Mouse (Mus musculus): ENCODE measurements around the gene Irak2. TPM values are rescaled to one million over a fixed set of nuclear protein-coding genes. Genes with fewer than 3 reads are reported as not detected.

Gene Irak2
- total RNA-seq (2014; rRNA removed) (12.1 and 13.9 TPM in 2 replicates), polyA plus RNA-seq (2015; fragmentation: Nextera tagmentation; extraction: Ambion mirVana) (4.6 and 4.8 TPM in 2 replicates)

- Histone ChIP-seq H3K4me3 (ENCODE audit: low read length) (peak within 1 kb of the TSS; percentile 44), H3K9me3 (ENCODE audit: low read length) (no peaks in the 10 kb centered on the region), H3K36me3 (ENCODE audit: insufficient read depth, low read length) (no peaks in the 10 kb centered on the region), H3K27me3 (ENCODE audit: insufficient read depth, low read length) (no peaks in the 10 kb centered on the region), H3K27ac (no peak within 1 kb of the TSS), H3K4me1 (ENCODE audit: insufficient read depth, low read length) (no peaks in the 10 kb centered on the region), H3K9ac (replicated peaks; ENCODE audit: low read length) (peak within 1 kb of the TSS; percentile 56), H3K4me2 (ENCODE audit: low read depth, low read length) (peak within 1 kb of the TSS; percentile 70)
- peak; percentile 96 for ATAC-seq
- DNase-seq (ENCODE audit: low spot score) = peak; percentile 95
- peak; percentile 98 for TF ChIP-seq CTCF (IDR thresholded peaks at IDR 0.05; ENCODE audit: low read depth)
- 8% methylated on average over 37 of the region's 37 CpGs for WGBS
These were observed at the start of gene Irak2 for GRCm38 (mm10) chr6:113638302-113639040. TSS of gene Irak2 (plus strand) at chr6:113638467.

- no peaks in the 10 kb centered on the region for H3K4me1 ChIP-seq (ENCODE audit: insufficient read depth, low read length)
- H3K4me3 ChIP-seq (ENCODE audit: low read length) = no peak overlapping the region
- H3K4me2 ChIP-seq (ENCODE audit: low read depth, low read length) = no peak overlapping the region
- no peak overlapping the region for H3K27ac ChIP-seq
- no peaks in the 10 kb centered on the region for H3K36me3 ChIP-seq (ENCODE audit: insufficient read depth, low read length)
- DNase-seq (ENCODE audit: low spot score) (no peak), ATAC-seq (no peak)
- TF ChIP-seq CTCF (IDR thresholded peaks at IDR 0.05; ENCODE audit: low read depth) = no peak
- 92% methylated on average over 2 of the region's 2 CpGs for WGBS
- H3K9me3 ChIP-seq (ENCODE audit: low read length) = no peaks in the 10 kb centered on the region
- H3K9ac ChIP-seq (replicated peaks; ENCODE audit: low read length) = no peak overlapping the region
- H3K27me3 ChIP-seq (ENCODE audit: insufficient read depth, low read length) = no peaks in the 10 kb centered on the region
These were observed 45.6 kb upstream of the Irak2 start for GRCm38 (mm10) chr6:113592637-113593036.

GRCm38 (mm10) chr6:113597945-113598344 lies 40.3 kb upstream of the Irak2 start:
- Histone ChIP-seq H3K4me1 (ENCODE audit: insufficient read depth, low read length) (no peaks in the 10 kb centered on the region), H3K4me3 (ENCODE audit: low read length) (no peak overlapping the region), H3K9ac (replicated peaks; ENCODE audit: low read length) (no peak overlapping the region), H3K36me3 (ENCODE audit: insufficient read depth, low read length) (no peaks in the 10 kb centered on the region), H3K27me3 (ENCODE audit: insufficient read depth, low read length) (no peaks in the 10 kb centered on the region), H3K9me3 (ENCODE audit: low read length) (no peaks in the 10 kb centered on the region), H3K4me2 (ENCODE audit: low read depth, low read length) (no peak overlapping the region), H3K27ac (no peak overlapping the region)
- 88% methylated on average over 4 of the region's 4 CpGs for WGBS
- DNase-seq (ENCODE audit: low spot score) (no peak), ATAC-seq (no peak)
- no peak for TF ChIP-seq CTCF (IDR thresholded peaks at IDR 0.05; ENCODE audit: low read depth)

- no peaks in the 10 kb centered on the region for H3K4me1 ChIP-seq (ENCODE audit: insufficient read depth, low read length)
- H3K27me3 ChIP-seq (ENCODE audit: insufficient read depth, low read length) = no peaks in the 10 kb centered on the region
- TF ChIP-seq CTCF (IDR thresholded peaks at IDR 0.05; ENCODE audit: low read depth) = no peak
- DNase-seq (ENCODE audit: low spot score) (no peak), ATAC-seq (no peak)
- no peak overlapping the region for H3K9ac ChIP-seq (replicated peaks; ENCODE audit: low read length)
- H3K9me3 ChIP-seq (ENCODE audit: low read length) = no peaks in the 10 kb centered on the region
- no peak overlapping the region for H3K4me2 ChIP-seq (ENCODE audit: low read depth, low read length)
- no peak overlapping the region for H3K27ac ChIP-seq
- H3K4me3 ChIP-seq (ENCODE audit: low read length) = no peak overlapping the region
- H3K36me3 ChIP-seq (ENCODE audit: insufficient read depth, low read length) = no peaks in the 10 kb centered on the region
- 73% methylated on average over 5 of the region's 5 CpGs for WGBS
These were observed 38.4 kb upstream of the Irak2 start for GRCm38 (mm10) chr6:113599833-113600232.

GRCm38 (mm10) chr6:113600543-113601139 lies 37.6 kb upstream of the Irak2 start, which contains the start of gene Fancd2os:
TSS of gene Fancd2os (minus strand) at chr6:113600715.
- Histone ChIP-seq H3K9me3 (ENCODE audit: low read length) (no peaks in the 10 kb centered on the region), H3K4me2 (ENCODE audit: low read depth, low read length) (no peak within 1 kb of the TSS), H3K9ac (replicated peaks; ENCODE audit: low read length) (no peak within 1 kb of the TSS), H3K36me3 (ENCODE audit: insufficient read depth, low read length) (no peaks in the 10 kb centered on the region), H3K27me3 (ENCODE audit: insufficient read depth, low read length) (no peaks in the 10 kb centered on the region), H3K4me3 (ENCODE audit: low read length) (no peak within 1 kb of the TSS), H3K4me1 (ENCODE audit: insufficient read depth, low read length) (no peaks in the 10 kb centered on the region), H3K27ac (no peak within 1 kb of the TSS)
- ATAC-seq (no peak), DNase-seq (ENCODE audit: low spot score) (no peak)
- TF ChIP-seq CTCF (IDR thresholded peaks at IDR 0.05; ENCODE audit: low read depth) = no peak
- 32% methylated on average over 23 of the region's 23 CpGs for WGBS

- H3K27me3 ChIP-seq (ENCODE audit: insufficient read depth, low read length) = no peaks in the 10 kb centered on the region
- H3K4me2 ChIP-seq (ENCODE audit: low read depth, low read length) = no peak overlapping the region
- TF ChIP-seq CTCF (IDR thresholded peaks at IDR 0.05; ENCODE audit: low read depth) = no peak
- no peaks in the 10 kb centered on the region for H3K9me3 ChIP-seq (ENCODE audit: low read length)
- H3K9ac ChIP-seq (replicated peaks; ENCODE audit: low read length) = no peak overlapping the region
- no peak overlapping the region for H3K27ac ChIP-seq
- peaks cover 10% of the 10 kb centered on the region; the same call in 1 of the 2 replicates for H3K4me1 ChIP-seq (ENCODE audit: insufficient read depth, low read length)
- H3K4me3 ChIP-seq (ENCODE audit: low read length) = no peak overlapping the region
- no peaks in the 10 kb centered on the region for H3K36me3 ChIP-seq (ENCODE audit: insufficient read depth, low read length)
- no peak for DNase-seq (ENCODE audit: low spot score)
- WGBS = 93% methylated on average over 6 of the region's 6 CpGs
- ATAC-seq = no peak
These were observed 35.4 kb upstream of the Irak2 start for GRCm38 (mm10) chr6:113602821-113603220.

- Histone ChIP-seq H3K4me1 (ENCODE audit: insufficient read depth, low read length) (peaks cover 10% of the 10 kb centered on the region; the same call in 1 of the 2 replicates), H3K4me3 (ENCODE audit: low read length) (peak overlapping the region; percentile 90), H3K27ac (peak overlapping the region; percentile 93), H3K36me3 (ENCODE audit: insufficient read depth, low read length) (no peaks in the 10 kb centered on the region), H3K9ac (replicated peaks; ENCODE audit: low read length) (peak overlapping the region; percentile 92), H3K27me3 (ENCODE audit: insufficient read depth, low read length) (no peaks in the 10 kb centered on the region), H3K9me3 (ENCODE audit: low read length) (no peaks in the 10 kb centered on the region), H3K4me2 (ENCODE audit: low read depth, low read length) (peak overlapping the region; percentile 69)
- 52% methylated on average over 12 of the region's 12 CpGs for WGBS
- no peak for DNase-seq (ENCODE audit: low spot score)
- ATAC-seq = no peak
- TF ChIP-seq CTCF (IDR thresholded peaks at IDR 0.05; ENCODE audit: low read depth) = no peak
These were observed 34.3 kb upstream of the Irak2 start for GRCm38 (mm10) chr6:113603993-113604392.

All from hindbrain, postnatal 0 days (tissue).